Mouse (Mus musculus): ENCODE measurements around the gene Cdc16.

Gene Cdc16

GRCm38 (mm10) chr8:13799566-13799965, 42.1 kb downstream of the Cdc16 start:
- no peak for DNase-seq (ENCODE audit: low read depth, low spot score)

- DNase-seq (ENCODE audit: low read depth, low spot score) = no peak
These were observed 71.2 kb downstream of the Cdc16 start for GRCm38 (mm10) chr8:13828598-13829172.

Measured in CD4-positive, CD25-positive, alpha-beta regulatory T cell, adult 2 months (primary cell).